Mouse (Mus musculus) kidney, postnatal 14 days (tissue): ENCODE results near the gene Prss48.
"Not testable (repeated sequence)": the region's sequence is repeated elsewhere in the genome, so short reads cannot be mapped to it uniquely, and the experiment has no call there.

Source experiments
- DNase-seq: peaks from one replicate; pipeline ENCODE4 v3.0.0; 2022; ENCODE audit warnings: mixed read lengths

Prss48 gene

GRCm38 (mm10) chr3:86002940-86003339 lies 649 bp upstream of the Prss48 start:
- DNase-seq, result no peak

- DNase-seq, result no peak
Observed at GRCm38 (mm10) chr3:86001271-86001670, 1.0 kb downstream of the Prss48 start.

- no peak for DNase-seq
Observed at GRCm38 (mm10) chr3:85994645-85995044, 7.6 kb downstream of the Prss48 start.

- no peak for DNase-seq
Observed at GRCm38 (mm10) chr3:85993744-85994143, 8.5 kb downstream of the Prss48 start.

GRCm38 (mm10) chr3:85991802-85992156 lies 10.5 kb downstream of the Prss48 start:
- DNase-seq, result no peak

- no peak for DNase-seq
Observed at GRCm38 (mm10) chr3:85991140-85991801, 11.0 kb downstream of the Prss48 start.

- DNase-seq, result no peak
Observed at GRCm38 (mm10) chr3:85987225-85987624, 15.1 kb downstream of the Prss48 start.

GRCm38 (mm10) chr3:85984537-85984936 lies 17.8 kb downstream of the Prss48 start:
- DNase-seq, result no peak

GRCm38 (mm10) chr3:85981761-85982160 lies 20.5 kb downstream of the Prss48 start:
- DNase-seq, result not testable (repeated sequence)

GRCm38 (mm10) chr3:85980036-85980435 lies 22.3 kb downstream of the Prss48 start:
- no peak for DNase-seq

GRCm38 (mm10) chr3:85974451-85974850 lies 27.8 kb downstream of the Prss48 start:
- DNase-seq, result no peak

- peak; percentile 57 for DNase-seq
Observed at GRCm38 (mm10) chr3:85973376-85974140, 28.7 kb downstream of the Prss48 start.

GRCm38 (mm10) chr3:85971599-85971975 lies 30.7 kb downstream of the Prss48 start:
- DNase-seq, result peak; percentile 85

- peak; percentile 92 for DNase-seq
Observed at GRCm38 (mm10) chr3:85970742-85971598, 31.3 kb downstream of the Prss48 start, which contains the start of gene Sh3d19. Gene Sh3d19, plus strand, starts transcription at chr3:85971109.

GRCm38 (mm10) chr3:85969040-85969439 lies 33.3 kb downstream of the Prss48 start:
- DNase-seq, result no peak

- DNase-seq, result no peak
Observed at GRCm38 (mm10) chr3:85965479-85965878, 36.8 kb downstream of the Prss48 start.

- no peak for DNase-seq
Observed at GRCm38 (mm10) chr3:85961134-85961533, 41.2 kb downstream of the Prss48 start.

- no peak for DNase-seq
Observed at GRCm38 (mm10) chr3:85959669-85960068, 42.6 kb downstream of the Prss48 start.

- no peak for DNase-seq
Observed at GRCm38 (mm10) chr3:85955704-85956103, 46.6 kb downstream of the Prss48 start.

- DNase-seq, result no peak
Observed at GRCm38 (mm10) chr3:85955269-85955668, 47.0 kb downstream of the Prss48 start.

- DNase-seq, result no peak
Observed at GRCm38 (mm10) chr3:85952696-85953283, 49.5 kb downstream of the Prss48 start.

- DNase-seq, result no peak
Observed at GRCm38 (mm10) chr3:85950914-85951313, 51.4 kb downstream of the Prss48 start.
